Mouse (Mus musculus): ENCODE measurements around the gene Gpm6b.

GRCm38 (mm10) chrX:166271489-166271888, 32.8 kb downstream of the Gpm6b start:
- no peak for TF ChIP-seq CTCF (IDR thresholded peaks at IDR 0.05; ENCODE audit: borderline replicate concordance, control insufficient read depth, extremely low read depth, insufficient read depth, low read length, poor library complexity)
- no peak for TF ChIP-seq POLR2A (IDR thresholded peaks at IDR 0.05; ENCODE audit: control insufficient read depth, extremely low read depth, insufficient read depth, low read length, poor library complexity)

Measured in thymus, adult 2 months (tissue).